Mouse (Mus musculus) CH12.LX (cell line): ENCODE results near the gene Map3k20. TPM values are rescaled to one million over a fixed set of nuclear protein-coding genes. Genes with fewer than 3 reads are reported as not detected.

Experiments used
- DNase-seq: peaks from one replicate; pipeline ENCODE4 v3.0.0-alpha.2; 2013; ENCODE audit errors: extremely low read depth
- H3K27ac ChIP-seq: 2 replicates; pipeline ENCODE4 v1.5.1; 2012; ENCODE audit warnings: low read depth, mild to moderate bottlenecking, control low read depth, moderate library complexity; ENCODE audit not compliant: insufficient read depth
- H3K27me3 ChIP-seq: replicated peaks from 2 replicates; pipeline ENCODE3; 2012; ENCODE audit warnings: inconsistent platforms
- H3K36me3 ChIP-seq, 2 experiments: replicated peaks in 1 of 2; 2 replicates each; pipeline versions ENCODE3 to v1.6.1; 2012; ENCODE audit warnings: inconsistent platforms in 1 of 2, low read length in 1 of 2, mild to moderate bottlenecking in 1 of 2, mixed read lengths in 1 of 2, moderate library complexity in 1 of 2; ENCODE audit not compliant: control insufficient read depth in 1 of 2, insufficient read depth in 1 of 2
- H3K4me1 ChIP-seq, 2 experiments: 2 replicates each; pipeline ENCODE4 v1.6.1; 2012; ENCODE audit warnings: inconsistent platforms in 1 of 2, moderate library complexity in 1 of 2; ENCODE audit not compliant: insufficient read depth in 2 of 2, control insufficient read depth in 1 of 2
- H3K4me2 ChIP-seq: 2 replicates; pipeline ENCODE4 v1.6.1; 2012; ENCODE audit warnings: low read depth, mild to moderate bottlenecking, control low read depth; ENCODE audit not compliant: poor library complexity, insufficient read depth, severe bottlenecking
- H3K4me3 ChIP-seq, 3 experiments: fragments of 150-350 bp in 1 of 3; sonication (generic) in 1 of 3; replicated peaks in 1 of 3; 2 replicates each; pipeline versions ENCODE3 to v1.5.1; 2011 to 2012; ENCODE audit warnings: low read depth in 2 of 3, low read length in 2 of 3, mild to moderate bottlenecking in 2 of 3, moderate library complexity in 2 of 3, control low read depth in 1 of 3, improper control_type of control experiment in 1 of 3, inconsistent platforms in 1 of 3, mixed read lengths in 1 of 3; ENCODE audit not compliant: poor library complexity in 1 of 3
- H3K79me2 ChIP-seq: replicated peaks from 2 replicates; pipeline ENCODE4 v1.6.1; 2012; ENCODE audit warnings: mild to moderate bottlenecking, moderate library complexity; ENCODE audit not compliant: control insufficient read depth, poor library complexity, insufficient read depth, severe bottlenecking; ENCODE audit errors: extremely low read depth
- H3K9ac ChIP-seq: 2 replicates; pipeline ENCODE4 v1.6.1; 2012; ENCODE audit warnings: low read depth, mild to moderate bottlenecking, control low read depth, moderate library complexity; ENCODE audit not compliant: insufficient read depth
- H3K9me3 ChIP-seq: replicated peaks from 2 replicates; pipeline ENCODE3; 2012; ENCODE audit warnings: low read length, inconsistent platforms, mixed read lengths
- CHD1 ChIP-seq: IDR thresholded peaks from 2 replicates; pipeline ENCODE4 v1.6.1; 2012; ENCODE audit warnings: low read depth, low read length, improper control_type of control experiment, inconsistent platforms
- ELF1 ChIP-seq: IDR thresholded peaks from 2 replicates; pipeline ENCODE4 v1.6.1; 2014; ENCODE audit warnings: low read depth, mild to moderate bottlenecking, inconsistent platforms, low read length, improper control_type of control experiment
- GABPA ChIP-seq: IDR thresholded peaks from 2 replicates; pipeline ENCODE4 v1.6.1; 2012; ENCODE audit warnings: low read depth, low read length, improper control_type of control experiment, inconsistent platforms; ENCODE audit not compliant: insufficient replicate concordance
- HCFC1 ChIP-seq: IDR thresholded peaks from 2 replicates; pipeline ENCODE4 v1.6.1; 2012; ENCODE audit warnings: low read depth, mild to moderate bottlenecking, inconsistent platforms, low read length, improper control_type of control experiment
- IRF4 ChIP-seq: IDR thresholded peaks from 2 replicates; pipeline ENCODE4 v1.6.1; 2014; ENCODE audit warnings: low read depth, mild to moderate bottlenecking, inconsistent platforms, low read length, improper control_type of control experiment
- KAT2A ChIP-seq: IDR thresholded peaks from 2 replicates; pipeline ENCODE4 v1.6.1; 2012; ENCODE audit warnings: low read length, improper control_type of control experiment, inconsistent platforms; ENCODE audit not compliant: insufficient replicate concordance
- MAFK ChIP-seq: IDR thresholded peaks from 2 replicates; pipeline ENCODE4 v1.6.1; 2011; ENCODE audit warnings: low read length, improper control_type of control experiment; ENCODE audit not compliant: insufficient replicate concordance
- MAZ ChIP-seq: IDR thresholded peaks from 2 replicates; pipeline ENCODE4 v1.6.1; 2012; ENCODE audit warnings: low read depth, mild to moderate bottlenecking, inconsistent platforms, low read length, improper control_type of control experiment, moderate library complexity
- MXI1 ChIP-seq: IDR thresholded peaks from 2 replicates; pipeline ENCODE4 v1.6.1; 2011; ENCODE audit warnings: mild to moderate bottlenecking, low read depth, low read length, improper control_type of control experiment
- MYC ChIP-seq: IDR thresholded peaks from 2 replicates; pipeline ENCODE4 v1.6.1; 2011; ENCODE audit warnings: low read depth, mild to moderate bottlenecking, improper control_type of control experiment, low read length
- NELFE ChIP-seq: IDR thresholded peaks from 2 replicates; pipeline ENCODE4 v1.6.1; 2011; ENCODE audit warnings: low read depth, low read length, improper control_type of control experiment
- PAX5 ChIP-seq: IDR thresholded peaks from 2 replicates; pipeline ENCODE4 v1.6.1; 2012; ENCODE audit warnings: low read length, inconsistent platforms, mixed read lengths
- POLR2AphosphoS2 ChIP-seq: IDR thresholded peaks from 2 replicates; pipeline ENCODE4 v1.6.1; 2011; ENCODE audit warnings: low read depth, low read length, improper control_type of control experiment
- SMC3 ChIP-seq: IDR thresholded peaks from 2 replicates; pipeline ENCODE4 v1.6.1; 2011; ENCODE audit warnings: low read depth, low read length, improper control_type of control experiment
- TBP ChIP-seq: conservative IDR thresholded peaks from 2 replicates; pipeline ENCODE4 v1.6.1; 2011; ENCODE audit warnings: low read depth, low read length, improper control_type of control experiment
- TCF12 ChIP-seq: IDR thresholded peaks from 2 replicates; pipeline ENCODE4 v1.6.1; 2014; ENCODE audit warnings: low read depth, mild to moderate bottlenecking, inconsistent platforms, low read length, improper control_type of control experiment
- USF1 ChIP-seq: IDR thresholded peaks from 2 replicates; pipeline ENCODE4 v1.6.1; 2014; ENCODE audit warnings: low read depth, mild to moderate bottlenecking, inconsistent platforms, low read length, improper control_type of control experiment
- USF2 ChIP-seq: conservative IDR thresholded peaks from 2 replicates; pipeline ENCODE4 v1.6.1; 2011; ENCODE audit warnings: low read depth, low read length, improper control_type of control experiment
- ZC3H11A ChIP-seq: IDR thresholded peaks from 2 replicates; pipeline ENCODE4 v1.6.1; 2012; ENCODE audit warnings: low read depth, mild to moderate bottlenecking, inconsistent platforms, low read length, improper control_type of control experiment
- ZKSCAN1 ChIP-seq: IDR thresholded peaks from 2 replicates; pipeline ENCODE4 v1.6.1; 2012; ENCODE audit warnings: low read depth, inconsistent platforms, low read length, improper control_type of control experiment, borderline replicate concordance
- ZMIZ1 ChIP-seq: IDR thresholded peaks from 2 replicates; pipeline ENCODE4 v1.6.1; 2012; ENCODE audit warnings: low read depth, mild to moderate bottlenecking, inconsistent platforms, low read length, improper control_type of control experiment
- ZNF384 ChIP-seq: IDR thresholded peaks from 2 replicates; pipeline ENCODE4 v1.6.1; 2012; ENCODE audit warnings: low read depth, low read length, improper control_type of control experiment, inconsistent platforms
- dilution Hi-C: fragments of 300-500 bp; cut with MboI; formaldehyde crosslinking; loops from 2 replicates; pipeline ENCODE4 v1.14.3; 2020; ENCODE audit warnings: low sequenced_read_pairs; ENCODE audit not compliant: extremely low pct_unique_long_range_greater_than_20kb, extremely low pct_ligation_motif_present
- in situ Hi-C: fragments of 300-500 bp; cut with MboI; formaldehyde crosslinking; loops from 3 replicates; pipeline ENCODE4 v1.14.3; 2019; ENCODE audit warnings: low sequenced_read_pairs, low pct_ligation_motif_present, low pct_unique_long_range_greater_than_20kb, mixed read lengths
- polyA plus RNA-seq: library from polyadenylated mRNA; unstranded; fragments of >175 nt; gene quantifications from 2 replicates; pipeline ENCODE4 v1.2.1, GENCODE M21; 2012; ENCODE audit warnings: low read depth; ENCODE audit not compliant: insufficient read length
- total RNA-seq, 2 experiments: library from RNA; depleted of rRNA; stranded (reverse); fragments of 300-350 nt in 1 of 2; fragments of >200 nt in 1 of 2; gene quantifications; 2 replicates each; pipeline ENCODE4 v1.2.3; 2012 to 2014

The Map3k20 gene
- total and polyA plus RNA-seq, 3 experiments = 4.1 to 6.6 (median 6.1) TPM

DNA sequence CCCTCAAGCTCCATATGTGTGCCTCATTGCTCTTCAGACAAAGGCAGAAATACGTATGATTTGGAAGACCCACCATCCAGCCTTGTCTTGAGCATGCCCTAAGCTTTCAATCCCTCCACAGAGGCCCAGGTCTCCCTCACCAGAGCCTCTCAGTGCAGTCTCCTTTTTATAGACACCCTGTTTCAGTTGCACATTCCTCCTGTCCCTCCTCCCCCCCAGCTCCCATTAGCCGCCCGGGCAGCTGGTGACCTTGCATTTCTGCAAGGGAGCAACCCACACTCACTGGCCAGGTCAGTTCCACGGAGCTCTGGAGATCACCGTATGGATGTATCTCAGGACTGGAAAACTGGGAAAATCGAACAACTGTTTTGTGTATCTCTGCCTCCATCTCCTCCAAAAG, 105.0 kb downstream of the Map3k20 start:
- TF ChIP-seq ZNF384 (no peak), KAT2A (no peak), ZKSCAN1 (no peak), ZMIZ1 (no peak), PAX5 (no peak), MAZ (no peak), MYC (no peak), GABPA (no peak), IRF4 (no peak)
- Histone ChIP-seq H3K4me1 (no peaks in the 10 kb centered on the region), H3K4me2 (no peak overlapping the region), H3K27me3 (no peaks in the 10 kb centered on the region), H3K9ac (no peak overlapping the region), H3K4me3 (no peak overlapping the region), H3K36me3 (peaks cover 0 to 6% of the 10 kb centered on the region in 2 experiments), H3K27ac (no peak overlapping the region), H3K9me3 (no peaks in the 10 kb centered on the region), H3K79me2 (no peaks in the 10 kb centered on the region)
- no peak for DNase-seq
- dilution Hi-C loops (no loop called here), in situ Hi-C loops (loop anchor here (10.0 kb wide), 1 partner anchor 156 kb away; no protein-coding TSS in a partner anchor)

DNA sequence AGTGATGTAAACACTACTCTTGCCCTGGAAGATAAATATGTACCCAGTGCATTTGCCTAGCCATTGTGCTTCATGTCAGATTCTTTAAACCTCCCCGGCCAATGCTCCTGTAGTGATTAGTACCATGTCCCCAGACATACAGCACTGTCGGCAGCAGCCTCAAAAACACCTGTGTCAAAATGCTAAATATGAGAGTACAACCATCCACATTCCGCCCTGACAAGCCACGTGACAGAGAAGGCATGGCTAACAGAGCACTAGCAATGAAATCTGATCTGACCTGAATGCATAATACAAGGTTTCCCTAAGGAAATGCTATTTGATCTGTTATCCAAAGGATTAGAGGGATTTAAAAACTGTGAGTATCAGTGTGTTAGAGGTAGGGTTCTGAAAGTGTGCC, 105.6 kb downstream of the Map3k20 start:
- dilution Hi-C loops = no loop called here
- H3K9ac ChIP-seq = no peak overlapping the region
- H3K27ac ChIP-seq = no peak overlapping the region
- no peaks in the 10 kb centered on the region for H3K9me3 ChIP-seq
- no peaks in the 10 kb centered on the region for H3K4me1 ChIP-seq
- TF ChIP-seq MAFK = no peak
- TF ChIP-seq TBP = no peak
- TF ChIP-seq USF1 = no peak
- no peak for TF ChIP-seq CHD1
- TF ChIP-seq MAZ = no peak
- no peak for TF ChIP-seq GABPA
- no peak for TF ChIP-seq PAX5
- no peak for TF ChIP-seq SMC3
- TF ChIP-seq ZC3H11A = no peak
- TF ChIP-seq MXI1 = no peak
- no peak for TF ChIP-seq USF2
- no peak for TF ChIP-seq NELFE
- no peak for TF ChIP-seq HCFC1
- TF ChIP-seq TCF12 = no peak
- TF ChIP-seq POLR2AphosphoS2 = no peak
- TF ChIP-seq ELF1 = no peak
- H3K36me3 ChIP-seq = peaks cover 0 to 6% of the 10 kb centered on the region in 2 experiments
- in situ Hi-C loops = loop anchor here (10.0 kb wide), 1 partner anchor 156 kb away; no protein-coding TSS in a partner anchor
- no peak overlapping the region for H3K4me2 ChIP-seq
- H3K27me3 ChIP-seq = no peaks in the 10 kb centered on the region
- no peak overlapping the region for H3K4me3 ChIP-seq
- DNase-seq = no peak
- H3K79me2 ChIP-seq = no peaks in the 10 kb centered on the region
